Mouse (Mus musculus) heart, adult 18-20 months (tissue): Measurements from ENCODE around the gene Btbd35f7. TPM values are rescaled to one million over a fixed set of nuclear protein-coding genes. Genes with fewer than 3 reads are reported as not detected.
"Not testable (repeated sequence)": the region's sequence is repeated elsewhere in the genome, so short reads cannot be mapped to it uniquely, and the experiment has no call there.

Experiments used
- DNase-seq, 2 experiments: peaks; one replicate each; pipeline ENCODE4 v3.0.0; 2021 to 2022; ENCODE audit warnings: mixed read lengths in 1 of 2
- long read RNA-seq, 2 experiments: library from polyadenylated mRNA; stranded (forward); transcript quantifications; one replicate each; pipeline ENCODE4 v2.0.0; 2021
- total RNA-seq, 2 experiments: library from RNA; stranded (reverse); gene quantifications; 2 replicates each; pipeline ENCODE4 v1.2.3; 2021

The Btbd35f7 gene
- total RNA-seq = not detected
- long read RNA-seq, experiment 1 = 0 reads
- long read RNA-seq, experiment 2 = 0 reads

DNA sequence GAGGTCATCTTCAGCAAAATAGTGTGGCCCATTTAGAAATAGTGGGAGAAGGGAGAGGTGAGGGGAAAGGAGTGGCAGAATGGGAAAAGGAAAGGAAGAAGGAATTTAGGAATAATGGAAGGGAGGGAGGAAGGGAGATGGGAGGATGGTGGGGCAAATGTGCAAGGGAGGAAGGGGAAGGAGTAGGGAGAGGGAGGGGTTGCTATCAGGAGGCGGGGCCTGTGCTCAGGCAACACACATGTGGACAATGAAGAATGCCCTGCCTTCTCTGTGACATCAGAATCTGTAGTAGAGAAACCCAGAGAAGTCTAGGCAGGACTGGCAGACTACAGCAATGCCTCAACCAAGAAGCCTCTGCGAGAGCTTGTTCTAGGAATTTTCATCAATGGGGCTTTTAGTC is at the start of gene Btbd35f7:
Gene Btbd35f7 (plus strand): TSS at position 301 of the 400 bp plus-strand sequence.
- DNase-seq = not testable (repeated sequence)

Other genes starting within 250 kb of the Btbd35f7 start
- gene Mycs, start 199.8 kb upstream of the Btbd35f7 start, total RNA-seq = not detected